Mouse (Mus musculus): ENCODE measurements around the gene Ppip5k2.

- TF ChIP-seq GATA1 (IDR thresholded peaks at IDR 0.05; ENCODE audit: borderline replicate concordance, low read length) (no peak), FLI1 (IDR thresholded peaks at IDR 0.05; ENCODE audit: low read length) (no peak)
These were observed 15.6 kb upstream of the Ppip5k2 start for GRCm38 (mm10) chr1:97785685-97786393.

Measured in megakaryocyte, embryonic 14.5 days (primary cell).